Mouse (Mus musculus): Measurements from ENCODE around the gene Gria1. TPM values are rescaled to one million over a fixed set of nuclear protein-coding genes. Genes with fewer than 3 reads are reported as not detected.

The Gria1 gene
- polyA plus RNA-seq, 1 experiment: 0.21 TPM

GRCm38 (mm10) chr11:57012287-57012921 lies 1.2 kb downstream of the Gria1 start:
- Histone ChIP-seq H3K79me3 (ENCODE audit: low read depth) (no peaks in the 10 kb centered on the region), H3K27me3 (ENCODE audit: control insufficient read depth, insufficient read depth, insufficient read length) (no peaks in the 10 kb centered on the region), H3K4me3 (ENCODE audit: insufficient read depth, poor library complexity, severe bottlenecking) (no peak overlapping the region), H3ac (ENCODE audit: control insufficient read depth, insufficient read length, low read depth) (no peak overlapping the region), H3K79me2 (ENCODE audit: control insufficient read depth, insufficient read depth) (no peaks in the 10 kb centered on the region), H3K36me3 (ENCODE audit: control insufficient read depth, insufficient read depth) (no peaks in the 10 kb centered on the region)
- TF ChIP-seq CEBPB (IDR thresholded peaks at IDR 0.05; ENCODE audit: low read depth) (no peak), FOSL1 (IDR thresholded peaks at IDR 0.05; ENCODE audit: insufficient read depth, low read length, poor library complexity, severe bottlenecking) (no peak), MAX (IDR thresholded peaks at IDR 0.05) (no peak), MYOG (IDR thresholded peaks at IDR 0.05; ENCODE audit: control insufficient read depth, extremely low read depth, insufficient read length) (no peak), MYOD1 (IDR thresholded peaks at IDR 0.05; ENCODE audit: control insufficient read depth, insufficient read length, low read depth) (no peak), USF1 (IDR thresholded peaks at IDR 0.05; ENCODE audit: low read depth) (no peak), CTCF (IDR thresholded peaks at IDR 0.05; ENCODE audit: control insufficient read depth, insufficient read depth, insufficient read length) (no peak)

GRCm38 (mm10) chr11:57013464-57014190 lies 2.4 kb downstream of the Gria1 start:
- no peaks in the 10 kb centered on the region for H3K27me3 ChIP-seq (ENCODE audit: control insufficient read depth, insufficient read depth, insufficient read length)
- TF ChIP-seq MAX (IDR thresholded peaks at IDR 0.05) (no peak), MYOD1 (IDR thresholded peaks at IDR 0.05; ENCODE audit: control insufficient read depth, insufficient read length, low read depth) (no peak), USF1 (IDR thresholded peaks at IDR 0.05; ENCODE audit: low read depth) (no peak), CEBPB (IDR thresholded peaks at IDR 0.05; ENCODE audit: low read depth) (no peak), FOSL1 (IDR thresholded peaks at IDR 0.05; ENCODE audit: insufficient read depth, low read length, poor library complexity, severe bottlenecking) (no peak), MYOG (IDR thresholded peaks at IDR 0.05; ENCODE audit: control insufficient read depth, extremely low read depth, insufficient read length) (no peak), CTCF (IDR thresholded peaks at IDR 0.05; ENCODE audit: control insufficient read depth, insufficient read depth, insufficient read length) (no peak)
- H3K36me3 ChIP-seq (ENCODE audit: control insufficient read depth, insufficient read depth): no peaks in the 10 kb centered on the region
- H3ac ChIP-seq (ENCODE audit: control insufficient read depth, insufficient read length, low read depth): no peak overlapping the region
- no peaks in the 10 kb centered on the region for H3K79me2 ChIP-seq (ENCODE audit: control insufficient read depth, insufficient read depth)
- H3K79me3 ChIP-seq (ENCODE audit: low read depth): no peaks in the 10 kb centered on the region
- H3K4me3 ChIP-seq (ENCODE audit: insufficient read depth, poor library complexity, severe bottlenecking): no peak overlapping the region

GRCm38 (mm10) chr11:57014396-57014795 lies 3.2 kb downstream of the Gria1 start:
- Histone ChIP-seq H3K79me3 (ENCODE audit: low read depth) (no peaks in the 10 kb centered on the region), H3K27me3 (ENCODE audit: control insufficient read depth, insufficient read depth, insufficient read length) (no peaks in the 10 kb centered on the region), H3K36me3 (ENCODE audit: control insufficient read depth, insufficient read depth) (no peaks in the 10 kb centered on the region), H3K79me2 (ENCODE audit: control insufficient read depth, insufficient read depth) (no peaks in the 10 kb centered on the region), H3ac (ENCODE audit: control insufficient read depth, insufficient read length, low read depth) (no peak overlapping the region), H3K4me3 (ENCODE audit: insufficient read depth, poor library complexity, severe bottlenecking) (no peak overlapping the region)
- TF ChIP-seq MYOG (IDR thresholded peaks at IDR 0.05; ENCODE audit: control insufficient read depth, extremely low read depth, insufficient read length) (no peak), CTCF (IDR thresholded peaks at IDR 0.05; ENCODE audit: control insufficient read depth, insufficient read depth, insufficient read length) (no peak), CEBPB (IDR thresholded peaks at IDR 0.05; ENCODE audit: low read depth) (no peak), USF1 (IDR thresholded peaks at IDR 0.05; ENCODE audit: low read depth) (no peak), FOSL1 (IDR thresholded peaks at IDR 0.05; ENCODE audit: insufficient read depth, low read length, poor library complexity, severe bottlenecking) (no peak), MAX (IDR thresholded peaks at IDR 0.05) (no peak), MYOD1 (IDR thresholded peaks at IDR 0.05; ENCODE audit: control insufficient read depth, insufficient read length, low read depth) (no peak)

- Histone ChIP-seq H3K27me3 (ENCODE audit: control insufficient read depth, insufficient read depth, insufficient read length) (no peaks in the 10 kb centered on the region), H3ac (ENCODE audit: control insufficient read depth, insufficient read length, low read depth) (no peak overlapping the region), H3K36me3 (ENCODE audit: control insufficient read depth, insufficient read depth) (no peaks in the 10 kb centered on the region), H3K4me3 (ENCODE audit: insufficient read depth, poor library complexity, severe bottlenecking) (no peak overlapping the region), H3K79me3 (ENCODE audit: low read depth) (no peaks in the 10 kb centered on the region), H3K79me2 (ENCODE audit: control insufficient read depth, insufficient read depth) (no peaks in the 10 kb centered on the region)
- TF ChIP-seq CEBPB (IDR thresholded peaks at IDR 0.05; ENCODE audit: low read depth) (no peak), USF1 (IDR thresholded peaks at IDR 0.05; ENCODE audit: low read depth) (no peak), MAX (IDR thresholded peaks at IDR 0.05) (no peak), FOSL1 (IDR thresholded peaks at IDR 0.05; ENCODE audit: insufficient read depth, low read length, poor library complexity, severe bottlenecking) (no peak), MYOG (IDR thresholded peaks at IDR 0.05; ENCODE audit: control insufficient read depth, extremely low read depth, insufficient read length) (no peak), CTCF (IDR thresholded peaks at IDR 0.05; ENCODE audit: control insufficient read depth, insufficient read depth, insufficient read length) (no peak), MYOD1 (IDR thresholded peaks at IDR 0.05; ENCODE audit: control insufficient read depth, insufficient read length, low read depth) (no peak)
These were observed 7.3 kb downstream of the Gria1 start for GRCm38 (mm10) chr11:57018536-57018935.

- no peak overlapping the region for H3K4me3 ChIP-seq (ENCODE audit: insufficient read depth, poor library complexity, severe bottlenecking)
- no peak overlapping the region for H3ac ChIP-seq (ENCODE audit: control insufficient read depth, insufficient read length, low read depth)
- no peaks in the 10 kb centered on the region for H3K27me3 ChIP-seq (ENCODE audit: control insufficient read depth, insufficient read depth, insufficient read length)
- TF ChIP-seq CTCF (IDR thresholded peaks at IDR 0.05; ENCODE audit: control insufficient read depth, insufficient read depth, insufficient read length) (no peak), MYOG (IDR thresholded peaks at IDR 0.05; ENCODE audit: control insufficient read depth, extremely low read depth, insufficient read length) (no peak), USF1 (IDR thresholded peaks at IDR 0.05; ENCODE audit: low read depth) (no peak), FOSL1 (IDR thresholded peaks at IDR 0.05; ENCODE audit: insufficient read depth, low read length, poor library complexity, severe bottlenecking) (no peak), MYOD1 (IDR thresholded peaks at IDR 0.05; ENCODE audit: control insufficient read depth, insufficient read length, low read depth) (no peak), MAX (IDR thresholded peaks at IDR 0.05) (no peak), CEBPB (IDR thresholded peaks at IDR 0.05; ENCODE audit: low read depth) (no peak)
- no peaks in the 10 kb centered on the region for H3K79me2 ChIP-seq (ENCODE audit: control insufficient read depth, insufficient read depth)
- H3K79me3 ChIP-seq (ENCODE audit: low read depth): no peaks in the 10 kb centered on the region
- H3K36me3 ChIP-seq (ENCODE audit: control insufficient read depth, insufficient read depth): no peaks in the 10 kb centered on the region
These were observed 11.2 kb downstream of the Gria1 start for GRCm38 (mm10) chr11:57022400-57022799.
